Mouse (Mus musculus) liver, embryonic 14.5 days (tissue): ENCODE measurements at regions not wholly inside any gene's neighbourhood (a gene's known extent, or its start where the extent isn't known, plus 50 kb on each side); places are given as distances from the start of the nearest gene placed in this dataset.

Experiments used
- ATAC-seq: fragments of 200-750 bp; cut with Nextera tagmentation; 2 replicates; pipeline ENCODE4 v1.8.0; 2017; ENCODE audit warnings: moderate number of reproducible peaks, mild to moderate bottlenecking, moderate library complexity; ENCODE audit not compliant: insufficient read depth
- DNase-seq, 3 experiments: peaks; one replicate each; pipeline ENCODE4 v3.0.0-alpha.2; 2012 to 2013; ENCODE audit warnings: low read depth in 3 of 3, low spot score in 3 of 3
- H3K27ac ChIP-seq: fragments of 300-500 bp; sonication (generic); 2 replicates; pipeline ENCODE4 v1.5.1; 2014; ENCODE audit warnings: moderate library complexity, mild to moderate bottlenecking, control low read depth, inconsistent platforms
- H3K27me3 ChIP-seq: fragments of 300-500 bp; sonication (generic); 2 replicates; pipeline ENCODE4 v1.6.1; 2014; ENCODE audit warnings: mild to moderate bottlenecking, low read length, moderate library complexity; ENCODE audit not compliant: control insufficient read depth, insufficient read depth
- H3K36me3 ChIP-seq: fragments of 300-500 bp; sonication (generic); replicated peaks from 2 replicates; pipeline ENCODE4 v1.6.1; 2014; ENCODE audit warnings: low read depth; ENCODE audit not compliant: control insufficient read depth, insufficient read depth
- H3K4me1 ChIP-seq, 2 experiments: fragments of 200-500 bp in 1 of 2; fragments of 300-500 bp in 1 of 2; sonication (generic) in 1 of 2; replicated peaks; 2 replicates each; pipeline ENCODE4 v1.6.1; 2012 to 2014; ENCODE audit warnings: antibody characterized with exemption in 1 of 2, inconsistent platforms in 1 of 2, low read length in 1 of 2; ENCODE audit not compliant: control insufficient read depth in 2 of 2, insufficient read depth in 2 of 2
- H3K4me2 ChIP-seq: fragments of 300-500 bp; sonication (generic); 2 replicates; pipeline ENCODE4 v1.6.1; 2014; ENCODE audit warnings: low read depth, mild to moderate bottlenecking, control low read depth, moderate library complexity
- H3K4me3 ChIP-seq, 2 experiments: fragments of 200-500 bp in 1 of 2; fragments of 300-500 bp in 1 of 2; sonication (generic) in 1 of 2; 2 replicates each; pipeline ENCODE4 v1.5.1; 2012 to 2014; ENCODE audit warnings: low read depth in 2 of 2, low read length in 2 of 2, mild to moderate bottlenecking in 2 of 2, control low read depth in 1 of 2, inconsistent platforms in 1 of 2, moderate library complexity in 1 of 2; ENCODE audit not compliant: insufficient read depth in 1 of 2
- H3K9ac ChIP-seq: fragments of 300-500 bp; sonication (generic); replicated peaks from 2 replicates; pipeline ENCODE4 v1.6.1; 2014; ENCODE audit warnings: mild to moderate bottlenecking, control low read depth, moderate library complexity
- H3K9me3 ChIP-seq: fragments of 300-500 bp; sonication (generic); 2 replicates; pipeline ENCODE4 v1.6.1; 2016; ENCODE audit warnings: low read length, mixed read lengths; ENCODE audit not compliant: control insufficient read depth
- CTCF ChIP-seq: IDR thresholded peaks from 2 replicates; pipeline ENCODE4 v1.5.1; 2016; ENCODE audit warnings: antibody characterized with exemption, low read depth, control low read depth
- EP300 ChIP-seq: IDR thresholded peaks from 2 replicates; pipeline ENCODE4 v1.6.1; 2016; ENCODE audit warnings: antibody characterized with exemption, low read depth
- WGBS: fragments of 180-500 bp; shearing (Covaris S2); extraction: QIAGEN DNeasy Blood & Tissue Kit; methylation state at CpG from one replicate; pipeline ENCODE4 v1.1.7; 2014; ENCODE audit not compliant: insufficient replicate concordance; 5-methylcytosine and 5-hydroxymethylcytosine counted together

DNA sequence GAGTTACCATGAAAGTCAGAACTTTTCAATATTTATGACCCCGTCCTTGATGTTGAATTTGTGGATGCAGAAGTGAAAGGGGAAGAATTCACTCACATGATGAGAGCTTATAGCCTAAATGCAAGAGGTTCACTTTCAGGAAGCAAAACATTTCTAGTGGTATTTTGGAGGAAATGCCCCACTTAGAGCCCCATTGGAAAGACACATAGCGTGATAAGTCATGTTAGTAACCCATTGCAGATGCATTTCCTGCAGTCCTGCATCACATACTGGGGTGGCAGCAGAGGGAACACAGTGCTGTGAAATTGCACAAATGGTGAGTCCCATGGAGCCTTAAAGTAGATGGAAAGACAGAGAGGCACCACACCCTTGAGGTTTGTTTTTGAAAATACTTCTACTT is 369.9 kb downstream of the Tmem38b start:
- WGBS, result 34% methylated on average over 2 of the region's 2 CpGs
- no peaks in the 10 kb centered on the region for H3K9me3 ChIP-seq
- TF ChIP-seq EP300 (no peak), CTCF (no peak)

DNA sequence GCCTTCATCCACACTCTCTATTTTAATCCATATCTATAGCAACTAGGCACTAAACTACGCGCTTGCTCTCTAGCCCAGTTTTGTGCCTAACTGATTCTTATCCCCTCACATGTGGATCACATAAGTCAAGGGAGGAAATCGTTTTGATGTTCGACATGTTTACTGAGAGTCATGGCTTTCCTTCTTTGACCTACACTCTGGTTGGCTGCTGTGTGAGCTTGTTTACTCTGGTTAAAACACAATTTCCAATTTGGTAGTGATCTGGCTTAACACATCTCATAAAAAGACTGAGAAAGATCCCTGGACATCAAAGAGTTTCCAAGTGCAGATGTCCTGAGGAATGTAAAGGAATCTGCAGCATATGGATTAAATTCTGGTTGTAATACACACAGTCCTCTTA is 376.6 kb downstream of the Tmem38b start:
- TF ChIP-seq CTCF, result no peak
- TF ChIP-seq EP300, result no peak
- ATAC-seq (no peak), DNase-seq (no peak)
- Histone ChIP-seq H3K9ac (no peak overlapping the region), H3K4me2 (no peak overlapping the region), H3K27ac (no peak overlapping the region), H3K4me1 (no peaks in the 10 kb centered on the region), H3K4me3 (no peak overlapping the region), H3K9me3 (no peaks in the 10 kb centered on the region), H3K27me3 (no peaks in the 10 kb centered on the region), H3K36me3 (no peaks in the 10 kb centered on the region)
- 68% methylated on average over 4 of the region's 4 CpGs for WGBS

More for the DNA sequence above, 369.9 kb downstream of the Tmem38b start:
- H3K4me3 ChIP-seq, result no peak overlapping the region
- no peak overlapping the region for H3K9ac ChIP-seq
- no peaks in the 10 kb centered on the region for H3K27me3 ChIP-seq
- no peak overlapping the region for H3K4me2 ChIP-seq
- no peak overlapping the region for H3K27ac ChIP-seq
- no peaks in the 10 kb centered on the region for H3K36me3 ChIP-seq
- H3K4me1 ChIP-seq, result no peaks in the 10 kb centered on the region
- no peak for DNase-seq
- no peak for ATAC-seq

DNA sequence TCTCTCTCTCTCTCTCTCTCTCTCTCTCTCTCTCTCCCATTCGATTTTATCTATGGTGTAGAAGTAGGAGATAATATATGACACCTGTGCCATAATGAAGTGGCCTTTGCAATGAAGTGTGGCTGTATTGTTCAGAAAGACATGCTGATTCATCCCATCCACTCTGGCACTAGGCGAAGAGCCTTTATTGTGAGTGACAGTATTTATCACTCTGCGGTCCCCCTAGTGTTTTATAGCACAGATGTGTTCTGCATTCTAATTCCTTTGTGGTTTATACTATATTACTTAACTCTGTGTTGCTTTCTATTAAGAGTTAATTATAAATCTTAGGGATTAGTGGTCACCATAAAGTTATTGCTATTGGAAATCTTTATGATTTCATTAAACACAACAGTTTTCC is 398.7 kb downstream of the Tmem38b start:
- Histone ChIP-seq H3K9ac (no peak overlapping the region), H3K9me3 (no peaks in the 10 kb centered on the region), H3K4me1 (no peaks in the 10 kb centered on the region), H3K4me2 (no peak overlapping the region), H3K27me3 (no peaks in the 10 kb centered on the region), H3K4me3 (no peak overlapping the region), H3K36me3 (no peaks in the 10 kb centered on the region), H3K27ac (no peak overlapping the region)
- TF ChIP-seq EP300 (no peak), CTCF (no peak)
- WGBS, result 46% methylated on average over 3 of the region's 3 CpGs
- DNase-seq (no peak), ATAC-seq (no peak)
